Mouse (Mus musculus) right cerebral cortex, adult 18-20 months (tissue): ENCODE results near the gene Gja8.

Experiments used
- DNase-seq: peaks from one replicate; pipeline ENCODE4 v3.0.0; 2022; ENCODE audit warnings: mixed read lengths

The Gja8 gene

DNA sequence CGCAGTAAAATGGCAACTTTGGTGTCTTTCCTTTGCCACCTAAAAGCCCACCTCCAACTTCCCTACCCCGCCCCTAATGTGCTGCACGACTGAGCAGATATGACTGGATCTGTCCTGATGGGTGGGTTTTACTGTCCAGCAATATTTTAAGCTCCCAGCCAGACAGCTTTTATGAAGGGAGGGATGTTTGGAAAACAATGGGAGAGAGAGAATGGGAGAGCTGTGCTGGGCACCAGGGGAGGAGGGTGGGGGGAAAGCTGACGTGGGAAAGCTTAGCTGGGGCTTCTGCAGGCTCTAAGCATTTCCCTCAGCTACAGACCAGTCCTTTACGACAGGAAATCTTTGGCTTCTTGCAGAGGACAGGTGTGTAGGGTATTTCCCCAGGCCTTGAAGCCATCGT is at the start of gene Gja8:
Gene Gja8 (minus strand): TSS at position 101 of the 400 bp plus-strand sequence.
- DNase-seq: no peak

DNA sequence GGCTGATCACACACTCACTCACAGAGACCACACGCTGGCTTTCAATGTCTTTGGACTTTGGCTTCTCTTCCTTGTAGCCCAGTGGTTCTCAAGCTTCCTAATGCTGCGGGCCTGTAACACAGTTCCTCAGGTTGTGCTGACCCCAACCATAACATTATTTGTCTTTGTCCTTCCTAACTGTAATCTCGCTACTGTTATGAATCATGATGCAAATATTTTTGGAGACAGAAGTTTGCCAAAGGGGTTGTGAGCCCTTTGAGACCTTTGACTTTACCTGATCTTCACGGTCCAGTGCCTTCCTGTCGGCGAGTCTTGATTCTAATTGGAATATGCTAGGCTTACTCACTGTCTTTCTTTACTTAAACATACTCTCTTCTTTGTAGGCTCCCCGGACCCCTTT is 48.6 kb upstream of the Gja8 start:
- no peak for DNase-seq

DNA sequence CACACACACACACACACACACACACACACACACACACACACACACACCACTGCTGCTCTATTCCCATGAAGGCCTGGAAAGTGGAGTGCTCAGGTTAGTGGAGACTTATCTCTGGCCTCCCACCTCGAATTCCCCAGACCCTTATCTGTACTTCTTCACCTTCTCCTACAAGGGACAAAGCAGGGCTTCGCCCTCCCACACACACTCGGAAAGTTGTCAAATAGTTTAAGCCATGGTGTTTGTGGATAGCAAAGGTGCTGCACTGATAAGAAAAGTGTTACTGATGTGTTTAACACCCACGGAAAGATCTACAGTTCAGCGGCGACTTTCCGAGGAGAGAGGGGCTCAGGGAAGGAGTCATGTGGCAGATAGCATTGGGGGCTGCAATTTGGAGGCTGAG is 45.2 kb upstream of the Gja8 start:
- no peak for DNase-seq

DNA sequence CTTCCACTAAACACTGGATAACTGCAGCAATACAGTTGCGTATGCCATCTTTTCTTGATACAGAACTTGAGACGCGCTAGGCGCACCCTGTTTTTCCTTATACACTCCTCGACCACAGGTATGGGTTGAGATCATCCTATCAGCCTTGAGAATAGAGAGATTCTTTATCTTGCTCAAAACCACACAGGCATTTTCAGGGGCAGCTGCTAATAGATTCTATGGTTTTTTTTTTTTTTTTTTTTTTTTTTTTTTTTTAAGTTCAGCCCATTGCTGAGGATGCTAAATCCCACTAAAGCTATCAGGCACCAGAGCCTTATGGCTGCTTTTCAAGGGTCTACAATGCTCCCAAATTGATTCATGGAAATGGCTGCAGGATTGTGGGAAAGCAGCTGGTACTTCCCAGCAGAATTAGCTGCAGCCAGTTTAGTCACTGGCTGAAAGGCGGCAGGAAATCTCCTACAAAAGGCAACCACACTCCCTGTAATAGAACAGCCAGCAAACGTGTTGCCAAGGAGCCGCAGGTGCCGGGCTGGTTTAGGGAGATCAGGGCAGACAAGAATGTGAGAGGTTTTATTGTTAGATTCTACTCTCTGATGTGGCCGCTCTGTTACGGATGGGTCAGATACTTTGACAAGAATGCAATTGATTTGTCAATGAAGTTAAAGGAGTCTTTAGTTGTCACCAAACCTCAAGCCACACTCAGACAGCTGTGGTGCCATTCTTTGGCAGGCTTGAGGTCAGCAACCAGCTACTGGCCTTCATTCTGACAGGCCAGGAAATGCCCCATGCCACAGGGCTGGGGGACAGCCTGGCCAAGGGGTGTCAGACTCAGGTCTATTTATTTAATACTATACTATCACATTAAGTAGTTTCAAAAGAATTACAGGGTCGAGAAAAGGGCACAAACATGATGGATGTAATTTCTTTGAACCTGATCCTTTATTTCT is 37.5 kb upstream of the Gja8 start:
- no peak for DNase-seq

DNA sequence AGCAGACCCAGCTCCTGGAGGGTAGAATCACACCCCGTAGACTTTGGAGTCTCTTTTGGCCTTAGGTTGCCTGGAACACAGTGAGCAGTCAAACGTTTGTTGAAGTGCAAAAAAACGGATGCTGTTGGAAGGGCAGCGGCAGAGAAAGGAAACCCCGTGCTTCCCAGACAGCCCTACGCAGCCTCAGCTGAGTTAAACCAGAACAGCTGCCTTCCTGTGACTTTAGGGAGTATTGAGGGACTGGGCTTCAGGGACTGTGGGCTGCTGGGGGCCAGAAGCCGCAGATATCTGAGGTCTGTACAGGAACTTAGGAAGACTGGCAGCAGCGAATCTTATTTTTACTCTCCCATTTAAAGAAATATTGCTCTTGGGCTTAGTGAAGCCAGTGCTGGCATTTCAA is 34.8 kb upstream of the Gja8 start:
- DNase-seq: no peak

DNA sequence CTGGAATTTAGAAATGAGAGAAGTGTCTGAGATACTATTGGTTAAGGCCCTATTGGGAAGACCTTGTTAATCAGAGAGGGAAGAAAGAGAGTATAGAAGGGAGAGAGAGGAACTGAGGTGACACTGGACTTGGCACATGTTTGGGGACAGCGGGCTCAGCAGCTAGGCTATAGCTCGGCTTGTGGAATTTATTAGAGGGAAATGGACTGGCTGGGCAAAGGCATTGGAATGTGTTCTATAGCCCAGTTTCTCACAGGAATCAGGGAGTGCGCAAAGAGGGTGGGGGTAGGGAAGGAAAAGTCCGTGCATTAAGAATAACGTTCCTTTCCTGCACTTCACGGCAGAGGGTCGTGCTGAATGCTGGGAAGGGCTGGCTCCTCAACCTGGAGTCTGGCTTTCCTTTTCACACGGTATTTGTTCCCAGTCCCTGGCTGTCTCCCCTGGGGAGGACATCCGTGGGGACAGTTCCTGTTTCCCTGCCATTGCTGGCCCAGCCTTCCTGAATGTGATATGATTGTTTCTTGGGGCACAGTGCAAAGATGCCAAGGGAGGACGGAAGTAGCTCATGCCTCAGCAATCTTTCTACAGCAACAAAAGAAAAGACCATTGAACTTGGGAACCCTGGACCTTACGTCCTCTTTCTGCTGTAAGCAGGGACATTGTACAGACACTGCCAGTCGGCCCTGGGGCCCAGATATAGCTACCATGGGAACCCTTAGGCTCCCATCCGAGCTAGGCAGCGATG is 27.8 kb upstream of the Gja8 start:
- DNase-seq: no peak

DNA sequence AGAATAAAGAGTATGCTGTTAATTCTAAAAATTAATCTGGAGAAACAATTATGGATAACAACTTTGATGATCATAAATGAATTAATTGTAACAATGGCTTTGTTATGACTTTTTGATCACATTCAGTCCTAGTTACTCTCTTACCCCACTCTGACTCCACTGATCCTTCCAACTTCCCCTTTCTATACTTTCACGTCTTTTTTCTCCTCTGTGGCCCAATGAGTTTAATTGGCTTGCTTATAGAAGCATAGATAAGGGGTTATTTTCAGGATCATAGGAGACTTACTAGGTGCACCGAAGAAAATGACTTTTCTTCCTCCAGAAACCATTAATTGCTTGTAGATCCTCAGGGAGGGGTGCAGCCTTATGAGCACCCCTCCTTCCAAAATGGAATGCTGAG is 16.9 kb upstream of the Gja8 start:
- no peak for DNase-seq

DNA sequence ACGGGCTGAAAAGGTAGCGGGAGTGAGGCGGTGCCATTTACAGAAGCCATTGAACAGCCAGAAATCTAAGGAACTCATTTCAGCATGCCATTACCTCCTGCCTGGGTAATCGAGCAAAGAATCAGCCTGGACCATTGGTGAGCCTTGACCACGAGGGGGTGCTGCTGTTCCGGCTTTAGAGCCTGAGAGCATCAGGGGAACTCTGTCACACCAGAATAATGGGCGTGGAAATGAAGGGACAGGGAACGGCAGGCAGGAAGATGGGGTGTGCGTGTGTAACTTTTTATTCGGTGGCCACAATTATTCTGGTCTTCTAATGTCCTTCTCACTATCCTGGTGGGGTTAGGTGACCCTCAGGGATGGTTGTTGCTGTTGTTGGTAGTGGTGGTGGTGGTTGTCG is 12.9 kb upstream of the Gja8 start:
- peak; percentile 84 for DNase-seq

DNA sequence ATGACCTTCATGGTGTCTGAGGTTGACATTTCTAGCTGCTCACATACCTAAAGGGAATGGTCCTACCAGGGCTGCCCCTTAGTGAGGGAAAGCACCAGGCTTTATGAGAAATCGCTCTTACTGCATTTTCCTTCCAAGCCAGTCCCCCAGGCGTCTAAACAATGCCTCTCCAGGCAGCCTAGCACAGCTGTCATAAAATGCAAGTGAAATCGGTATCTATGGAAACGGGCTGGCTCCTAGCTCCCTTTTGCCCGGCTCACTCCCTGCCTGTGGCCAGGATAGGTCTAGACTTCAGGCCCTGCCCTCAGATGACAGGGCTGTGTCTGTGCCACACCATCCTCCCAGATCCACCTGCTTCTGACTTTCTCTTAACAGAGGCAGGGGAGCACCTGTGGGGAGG is 11.8 kb upstream of the Gja8 start:
- DNase-seq: no peak

DNA sequence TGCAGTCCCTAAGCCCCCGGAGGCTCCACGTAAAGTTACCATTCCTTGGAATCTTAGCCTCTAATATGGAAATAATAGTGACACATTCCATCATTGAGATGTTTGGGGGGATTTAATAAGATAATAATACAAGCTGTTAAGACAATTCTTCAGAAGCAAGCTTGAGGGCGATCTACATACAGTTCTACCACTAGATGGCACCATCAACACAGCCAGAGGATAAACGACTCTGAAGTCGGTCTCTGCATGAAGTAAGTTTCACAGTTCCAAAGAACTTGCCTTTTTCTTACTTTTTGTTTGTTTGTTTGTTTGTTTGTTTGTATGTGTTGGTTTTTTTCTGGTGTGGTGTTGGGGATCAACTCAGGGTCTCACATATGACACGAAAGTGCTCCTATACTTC is 10.4 kb upstream of the Gja8 start:
- no peak for DNase-seq

DNA sequence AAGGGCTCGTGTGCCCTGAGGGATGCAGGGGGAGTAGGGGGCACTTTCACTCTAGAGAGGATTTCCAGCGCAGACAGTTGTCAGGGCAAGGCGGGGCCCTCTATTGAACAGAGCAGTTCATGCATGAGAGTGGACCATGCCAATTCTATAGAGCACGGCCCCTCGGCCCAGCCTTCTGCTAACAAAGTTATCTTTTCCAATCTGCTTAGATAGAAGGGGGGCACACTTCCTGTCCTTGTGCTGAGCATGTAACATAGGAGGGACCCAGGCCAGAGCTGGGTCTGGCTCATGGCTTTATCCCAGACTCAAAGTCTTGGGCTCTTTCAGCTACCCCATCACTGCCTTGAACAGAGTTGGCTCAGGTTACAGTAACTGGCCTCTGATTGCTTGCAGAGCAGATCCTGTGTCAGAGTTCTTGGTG is 5.5 kb upstream of the Gja8 start:
- no peak for DNase-seq

DNA sequence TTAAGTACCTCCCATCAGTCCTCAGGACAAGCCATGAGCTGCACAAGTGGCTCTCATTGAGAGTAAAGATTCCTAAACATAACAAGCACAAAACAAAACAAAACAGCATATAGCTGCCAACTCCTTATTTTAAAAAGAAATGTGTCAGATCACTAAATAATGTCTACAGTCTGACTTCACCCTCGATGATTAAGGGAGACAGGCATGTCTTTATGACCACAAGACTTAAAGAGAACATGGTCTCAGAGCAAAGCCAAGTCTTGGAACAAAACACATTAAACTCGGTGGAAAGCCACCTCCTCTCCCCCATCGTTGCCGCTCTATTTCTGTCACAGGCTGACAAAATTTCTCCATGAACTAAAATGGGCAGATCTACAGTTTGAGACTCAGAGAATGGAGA is 1.2 kb downstream of the Gja8 start:
- no peak for DNase-seq

DNA sequence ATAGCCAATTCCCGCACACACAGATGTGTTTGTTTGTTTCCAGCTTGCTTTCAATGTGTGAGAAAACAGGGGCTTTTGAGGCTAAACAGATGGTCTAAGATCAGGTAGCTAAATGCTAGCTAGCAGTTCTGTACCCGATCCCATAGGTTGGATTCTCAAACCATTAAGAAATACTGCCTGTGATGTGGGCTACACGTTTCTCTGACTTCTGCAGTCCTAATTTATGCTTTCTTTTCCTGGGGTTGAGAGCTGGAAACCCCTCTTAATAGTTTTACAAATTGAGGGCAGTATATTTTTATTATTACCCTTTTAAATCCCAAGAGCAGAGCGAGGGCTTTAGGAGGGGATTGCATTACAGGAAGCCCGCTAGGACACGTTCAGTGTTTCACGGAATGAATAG is 4.8 kb downstream of the Gja8 start:
- no peak for DNase-seq

DNA sequence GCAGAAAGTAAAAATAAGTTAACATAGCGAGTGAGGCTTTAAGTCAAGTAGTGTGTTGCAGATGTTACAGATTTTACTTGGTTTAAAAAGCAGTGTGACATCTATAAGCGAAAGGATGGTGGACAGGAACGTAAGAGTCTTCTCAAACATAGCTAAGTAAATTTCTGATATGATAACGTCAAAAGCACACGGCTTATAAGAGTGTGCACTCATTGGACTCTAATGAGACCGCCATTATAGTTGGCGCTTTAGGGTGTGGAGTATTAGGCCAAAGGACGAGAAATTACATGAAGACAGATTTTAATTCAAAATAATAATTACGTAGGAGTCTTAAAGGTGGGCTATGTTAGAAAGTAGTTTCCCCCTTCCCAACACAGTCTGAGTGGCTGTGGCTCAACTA is 20.2 kb downstream of the Gja8 start:
- no peak for DNase-seq

DNA sequence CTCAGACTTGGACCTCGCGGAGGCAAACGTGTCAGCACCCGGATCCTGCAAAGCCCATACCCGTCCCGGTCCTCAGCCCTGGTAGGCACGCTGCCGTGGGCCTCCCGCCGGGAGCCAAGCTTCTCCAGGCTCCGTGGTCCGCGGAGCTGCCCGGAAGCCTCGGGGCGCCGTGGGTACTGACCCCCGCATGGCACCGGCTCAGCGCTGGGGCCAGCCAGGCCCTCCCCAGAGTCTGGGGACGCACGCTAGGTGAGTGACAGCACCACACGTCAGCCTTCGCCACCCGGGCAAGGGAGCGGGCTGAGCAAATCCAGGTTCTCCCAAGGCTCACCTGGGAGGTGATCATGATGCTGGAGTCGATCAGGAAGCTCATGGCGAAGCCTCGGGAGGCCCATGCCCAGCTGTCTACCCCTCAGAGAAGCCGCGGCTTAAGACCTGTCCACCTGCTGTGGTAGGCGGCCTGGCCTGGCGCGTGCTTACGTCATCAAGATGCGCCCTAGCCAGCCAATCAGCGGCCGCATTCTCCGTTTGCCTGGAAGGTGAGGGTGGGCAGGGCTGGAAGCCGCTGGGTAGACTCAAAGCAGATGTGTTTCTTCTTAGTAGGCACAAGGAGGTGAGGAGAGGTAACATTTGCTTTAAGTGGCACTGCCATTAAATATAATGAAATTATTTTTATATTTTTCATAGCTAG is 20.8 kb downstream of the Gja8 start, which contains the start of gene Gpr89:
Gene Gpr89 (minus strand): TSS at position 496 of the 691 bp plus-strand sequence.
- peak; percentile 96 for DNase-seq

DNA sequence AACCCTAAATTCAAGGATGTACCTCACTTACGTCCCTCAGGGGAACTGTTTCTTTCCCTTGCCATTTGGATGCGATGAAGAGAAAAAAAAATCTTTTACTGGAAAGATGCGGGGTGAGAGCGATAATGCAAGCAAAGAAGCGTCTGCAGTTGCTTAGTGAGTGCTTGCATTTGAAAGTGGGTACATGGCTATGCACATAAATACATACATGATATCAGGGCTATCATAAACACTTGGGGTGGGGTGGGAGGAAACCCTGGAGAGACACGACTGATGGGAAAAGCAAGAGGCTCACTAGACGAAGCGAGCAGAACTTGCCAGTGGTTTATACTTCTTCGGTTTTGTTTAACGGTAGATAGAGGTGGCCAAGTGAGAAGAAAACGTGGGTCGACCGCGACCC is 21.4 kb downstream of the Gja8 start, which contains the start of gene Gja5:
Gene Gja5 (plus strand): TSS at position 301 of the 400 bp plus-strand sequence.
- DNase-seq: no peak

DNA sequence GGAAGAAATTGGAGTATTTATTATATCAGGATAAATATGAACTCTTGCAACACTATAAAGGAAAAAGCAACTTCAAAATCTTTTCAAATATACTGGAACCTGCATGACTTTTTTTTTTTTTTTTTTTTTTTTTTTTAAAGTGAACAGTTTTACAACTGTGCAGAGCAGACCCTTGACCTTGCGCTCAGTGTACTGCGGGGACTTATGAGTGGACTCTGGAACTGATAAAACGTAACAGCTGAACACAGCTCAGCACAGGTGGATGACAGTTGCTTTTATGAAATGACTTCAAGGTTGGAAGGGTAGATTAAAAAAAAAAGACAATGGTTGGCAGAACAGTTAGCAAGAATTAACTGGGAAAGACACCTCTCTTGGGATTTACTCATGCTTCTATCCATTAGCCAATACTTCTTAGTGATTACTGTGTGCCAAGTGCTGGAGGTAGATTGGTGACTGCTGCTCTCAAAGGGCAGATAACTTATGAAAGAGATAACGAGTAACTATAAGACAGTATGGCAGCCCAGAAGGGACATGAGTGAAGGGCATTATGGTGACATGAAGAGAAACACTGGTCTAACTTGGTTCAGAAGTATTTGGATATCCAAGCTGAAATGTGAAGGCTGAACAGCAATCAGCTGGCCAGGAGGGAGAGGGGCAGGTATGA is 23.4 kb downstream of the Gja8 start:
- DNase-seq: no peak

DNA sequence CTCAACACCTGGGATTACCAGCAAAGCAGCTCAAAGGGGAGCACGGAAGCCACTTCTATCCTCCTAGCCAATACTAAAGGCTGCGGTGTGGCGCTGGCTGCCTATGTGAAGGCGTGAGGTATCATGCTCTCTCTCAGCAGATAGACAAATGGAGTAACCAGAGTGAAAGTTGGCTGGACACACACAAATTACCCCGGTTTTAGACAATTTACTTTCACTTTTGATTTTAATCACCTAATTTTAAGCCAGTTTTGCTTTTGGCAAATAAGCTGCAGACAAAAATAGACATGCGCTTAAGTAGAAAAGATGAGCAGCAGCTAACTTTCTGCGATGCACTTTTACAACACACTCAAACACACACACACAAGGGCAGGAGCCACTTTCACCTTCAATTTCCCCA is 42.1 kb downstream of the Gja8 start:
- no peak for DNase-seq

DNA sequence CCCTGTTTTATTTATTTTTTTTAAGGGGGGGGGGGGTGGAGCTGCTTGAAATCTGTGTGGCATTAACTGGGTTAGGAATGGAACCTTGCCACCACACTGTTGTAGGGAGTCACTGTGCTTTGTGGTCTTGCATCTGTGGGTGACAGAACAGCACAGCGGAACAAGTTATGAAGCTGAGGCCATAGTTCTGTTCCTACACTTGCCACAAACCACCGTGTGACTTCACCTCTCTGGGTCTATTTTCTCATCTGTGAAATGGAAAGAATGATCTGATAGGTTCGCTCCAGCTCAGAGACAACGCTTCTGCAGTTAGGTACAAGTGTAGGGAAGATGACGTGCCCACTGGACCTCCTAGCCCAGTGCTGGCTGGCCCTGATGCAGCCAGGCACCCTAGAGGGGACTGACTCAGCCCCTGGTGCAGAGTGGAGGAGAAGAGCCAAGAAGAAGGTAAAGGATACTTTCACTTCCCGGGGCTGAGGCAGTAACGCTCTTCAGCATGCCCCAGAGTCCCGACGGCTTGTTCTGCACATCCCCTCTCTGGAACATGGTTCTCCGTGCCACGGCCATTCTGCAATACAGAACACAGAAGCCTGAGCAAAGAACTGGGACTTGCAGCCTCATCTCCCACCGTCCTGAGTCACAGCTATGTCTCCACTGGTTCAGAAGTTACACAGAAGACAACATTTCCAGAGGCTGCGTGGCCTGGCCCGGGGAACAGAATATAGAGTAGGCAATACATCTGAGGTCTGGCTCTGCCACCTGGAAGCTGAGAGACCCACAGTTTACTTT is 43.6 kb downstream of the Gja8 start:
- DNase-seq: no peak

DNA sequence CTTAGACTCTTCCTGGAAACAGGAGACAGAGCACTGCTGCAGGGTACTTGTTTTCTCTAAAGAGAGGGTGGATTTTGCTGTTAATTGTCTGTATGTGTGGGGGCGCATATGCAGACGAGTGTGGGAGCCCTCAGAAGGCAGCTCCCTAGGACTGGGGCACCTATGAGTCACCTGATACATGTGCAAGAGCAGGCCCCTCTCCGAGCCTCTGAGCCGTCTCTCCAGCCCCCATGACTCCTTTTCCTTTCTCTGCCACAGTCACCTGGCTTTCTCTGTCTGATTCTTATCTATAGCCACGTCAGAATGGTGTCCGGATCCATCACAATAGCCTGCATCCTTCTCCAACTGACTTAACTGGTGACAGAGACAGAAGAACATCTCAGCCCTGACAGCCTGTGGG is 44.3 kb downstream of the Gja8 start:
- peak; percentile 44 for DNase-seq

DNA sequence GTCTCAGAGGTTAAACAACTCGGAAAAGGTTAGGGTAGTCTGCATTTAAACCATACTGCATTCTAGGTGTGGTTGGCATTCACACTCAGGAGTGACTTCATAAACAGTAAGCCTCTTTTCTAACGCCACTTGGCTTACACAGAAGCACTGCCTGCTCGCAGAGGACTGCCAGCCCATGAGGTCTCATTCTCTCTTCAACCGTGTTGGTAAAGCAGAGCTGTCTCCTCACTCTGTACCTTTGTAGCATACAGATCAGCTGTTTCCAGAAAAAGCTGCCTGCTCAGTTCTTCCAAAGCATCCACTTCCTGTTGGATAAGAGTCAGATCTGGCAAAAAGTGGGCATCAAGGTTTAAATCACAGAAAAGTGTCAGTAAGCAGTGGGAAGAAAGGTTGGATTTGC is 45.4 kb downstream of the Gja8 start:
- DNase-seq: peak; percentile 21

DNA sequence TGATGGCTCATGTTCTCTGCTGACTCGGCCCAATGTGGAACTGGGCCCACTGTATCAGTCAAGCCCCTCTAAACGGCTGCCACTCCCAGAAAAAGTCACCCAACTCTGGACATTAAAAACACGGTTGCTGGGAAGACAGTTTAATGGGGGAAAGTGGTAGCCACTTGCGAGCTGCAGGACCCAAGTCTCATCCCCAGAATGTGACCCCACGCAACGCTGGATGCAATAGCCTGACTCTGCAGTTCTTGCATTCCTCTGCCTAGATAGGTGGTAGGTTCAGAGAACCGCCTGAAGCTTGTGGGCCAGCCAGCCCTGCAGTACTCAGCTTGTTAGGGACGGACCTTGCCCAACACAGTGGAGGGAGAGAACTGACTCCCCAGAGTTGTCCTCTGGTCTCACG is 46.3 kb downstream of the Gja8 start:
- DNase-seq: no peak
